Mouse (Mus musculus): ENCODE measurements around the gene Slc9a1. TPM values are rescaled to one million over a fixed set of nuclear protein-coding genes. Genes with fewer than 3 reads are reported as not detected.

The Slc9a1 gene
- polyA plus RNA-seq, 1 experiment from 2014 or later: 5.8 TPM

DNA sequence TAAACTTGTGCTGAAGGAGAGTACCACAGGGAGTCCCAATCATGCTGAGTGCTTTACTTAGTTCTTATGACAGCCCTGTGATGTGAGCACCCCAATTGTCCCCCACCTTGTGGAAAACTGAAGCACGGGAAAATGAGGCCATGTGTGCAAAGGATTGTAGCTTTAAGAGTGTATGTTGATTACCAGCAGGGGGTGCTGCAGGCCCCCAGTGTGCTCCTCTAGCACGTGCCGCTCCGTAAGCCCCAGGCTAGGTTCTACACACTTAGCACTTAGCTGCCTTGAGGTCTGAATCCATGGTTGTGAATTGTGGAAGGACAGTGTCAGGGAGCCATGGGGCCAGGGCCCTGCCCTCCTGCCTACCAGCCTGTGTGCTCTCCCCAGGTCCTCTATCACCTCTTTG is 45.4 kb downstream of the Slc9a1 start:
- no peak for DNase-seq (ENCODE audit: low spot score)
- H3K9ac ChIP-seq (ENCODE audit: low read depth, low read length): no peak overlapping the region
- no peak overlapping the region for H3K4me2 ChIP-seq (replicated peaks; ENCODE audit: low read depth, low read length)
- no peaks in the 10 kb centered on the region for H3K27me3 ChIP-seq (ENCODE audit: control insufficient read depth, insufficient read depth, low read length)
- WGBS: 62% methylated on average over 4 of the region's 4 CpGs
- ATAC-seq (ENCODE audit: low FRiP score): no peak
- no peaks in the 10 kb centered on the region for H3K9me3 ChIP-seq (ENCODE audit: control insufficient read depth, low read length)
- no peak overlapping the region for H3K4me3 ChIP-seq (ENCODE audit: low read depth, low read length)
- H3K27ac ChIP-seq (ENCODE audit: low read depth, low read length): no peak overlapping the region
- no peaks in the 10 kb centered on the region for H3K36me3 ChIP-seq (ENCODE audit: control insufficient read depth, insufficient read depth, low read length)
- no peaks in the 10 kb centered on the region for H3K4me1 ChIP-seq (replicated peaks; ENCODE audit: control insufficient read depth, insufficient read depth, low read length)

DNA sequence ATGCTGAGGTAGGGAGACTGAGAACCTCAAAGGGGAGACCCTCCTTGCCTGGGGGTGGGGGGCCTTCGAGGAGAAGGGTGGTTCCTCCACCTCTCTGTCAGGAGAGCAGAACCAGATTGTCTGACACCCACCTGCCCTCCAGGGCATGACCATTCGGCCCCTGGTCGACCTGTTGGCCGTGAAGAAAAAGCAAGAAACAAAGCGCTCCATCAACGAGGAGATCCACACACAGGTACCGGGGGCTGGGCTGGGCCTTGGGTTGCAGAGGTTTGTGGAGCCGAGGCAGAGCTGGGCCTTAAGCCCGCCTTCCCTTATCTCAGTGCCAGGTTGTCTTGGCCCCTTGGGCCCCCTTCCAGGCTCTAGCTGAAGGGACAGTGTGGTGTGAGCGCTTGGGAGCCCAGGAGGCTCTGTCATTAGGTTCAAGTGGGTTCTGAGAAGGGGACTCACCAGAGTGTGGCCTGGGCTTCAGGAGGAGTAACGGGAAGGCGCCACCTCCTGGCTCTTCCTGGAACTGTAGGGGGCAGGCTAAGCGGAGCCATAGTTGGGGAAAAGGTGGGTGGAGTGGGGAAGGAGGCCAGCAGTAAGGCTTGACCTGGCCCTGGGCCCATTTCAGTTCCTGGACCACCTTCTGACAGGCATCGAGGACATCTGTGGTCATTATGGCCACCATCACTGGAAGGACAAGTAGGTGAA is 50.0 kb downstream of the Slc9a1 start:
- Histone ChIP-seq H3K27me3 (ENCODE audit: control insufficient read depth, insufficient read depth, low read length) (no peaks in the 10 kb centered on the region), H3K27ac (ENCODE audit: low read depth, low read length) (no peak overlapping the region), H3K4me3 (ENCODE audit: low read depth, low read length) (no peak overlapping the region), H3K4me1 (replicated peaks; ENCODE audit: control insufficient read depth, insufficient read depth, low read length) (no peaks in the 10 kb centered on the region), H3K9me3 (ENCODE audit: control insufficient read depth, low read length) (no peaks in the 10 kb centered on the region), H3K4me2 (replicated peaks; ENCODE audit: low read depth, low read length) (no peak overlapping the region), H3K9ac (ENCODE audit: low read depth, low read length) (no peak overlapping the region), H3K36me3 (ENCODE audit: control insufficient read depth, insufficient read depth, low read length) (0 out of 2 replicates have a peak, but pooled peaks cover 2% of the 10 kb centered on the region)
- 65% methylated on average over 14 of the region's 14 CpGs for WGBS
- ATAC-seq (ENCODE audit: low FRiP score) (no peak), DNase-seq (ENCODE audit: low spot score) (peak; percentile 71)

DNA sequence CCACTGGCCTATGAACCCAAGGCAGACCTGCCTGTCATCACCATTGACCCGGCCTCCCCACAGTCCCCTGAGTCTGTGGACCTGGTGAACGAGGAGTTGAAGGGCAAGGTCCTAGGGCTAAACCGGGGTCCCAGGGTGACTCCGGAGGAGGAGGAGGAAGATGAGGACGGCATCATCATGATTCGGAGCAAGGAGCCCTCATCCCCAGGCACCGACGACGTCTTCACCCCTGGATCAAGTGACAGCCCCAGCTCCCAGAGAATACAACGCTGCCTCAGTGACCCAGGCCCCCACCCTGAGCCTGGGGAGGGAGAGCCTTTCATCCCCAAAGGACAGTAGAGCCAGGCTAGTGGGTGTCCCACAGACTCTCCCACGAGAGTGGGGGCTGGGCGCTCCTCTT is 52.5 kb downstream of the Slc9a1 start:
- Histone ChIP-seq H3K36me3 (ENCODE audit: control insufficient read depth, insufficient read depth, low read length) (0 out of 2 replicates have a peak, but pooled peaks cover 2% of the 10 kb centered on the region), H3K4me1 (replicated peaks; ENCODE audit: control insufficient read depth, insufficient read depth, low read length) (no peaks in the 10 kb centered on the region), H3K4me3 (ENCODE audit: low read depth, low read length) (no peak overlapping the region), H3K27me3 (ENCODE audit: control insufficient read depth, insufficient read depth, low read length) (no peaks in the 10 kb centered on the region), H3K27ac (ENCODE audit: low read depth, low read length) (no peak overlapping the region), H3K9me3 (ENCODE audit: control insufficient read depth, low read length) (no peaks in the 10 kb centered on the region), H3K9ac (ENCODE audit: low read depth, low read length) (no peak overlapping the region), H3K4me2 (replicated peaks; ENCODE audit: low read depth, low read length) (no peak overlapping the region)
- ATAC-seq (ENCODE audit: low FRiP score) (no peak), DNase-seq (ENCODE audit: low spot score) (no peak)
- WGBS: 92% methylated on average over 12 of the region's 12 CpGs

DNA sequence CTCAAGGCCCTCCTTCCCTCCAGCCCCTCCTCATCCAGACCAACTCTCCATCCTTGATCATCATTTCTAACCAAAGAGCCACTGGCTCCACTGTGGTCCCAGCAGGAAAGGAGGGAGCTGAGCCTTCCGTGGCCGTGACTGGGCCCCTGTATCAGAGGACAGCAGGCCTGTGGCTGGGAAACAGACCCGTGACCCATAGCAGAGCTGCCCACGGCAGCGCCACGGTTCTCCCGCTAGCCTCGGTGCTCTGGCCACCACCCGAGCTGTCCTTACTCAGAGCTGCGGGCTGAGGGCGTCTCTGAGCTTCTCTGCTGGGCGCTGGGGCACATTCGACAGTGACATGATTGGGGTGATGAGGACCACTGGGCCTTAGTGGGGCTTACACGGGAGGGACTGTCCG is 53.1 kb downstream of the Slc9a1 start:
- no peak for ATAC-seq (ENCODE audit: low FRiP score)
- H3K27me3 ChIP-seq (ENCODE audit: control insufficient read depth, insufficient read depth, low read length): no peaks in the 10 kb centered on the region
- no peak for DNase-seq (ENCODE audit: low spot score)
- no peak overlapping the region for H3K4me2 ChIP-seq (replicated peaks; ENCODE audit: low read depth, low read length)
- no peak overlapping the region for H3K4me3 ChIP-seq (ENCODE audit: low read depth, low read length)
- no peaks in the 10 kb centered on the region for H3K9me3 ChIP-seq (ENCODE audit: control insufficient read depth, low read length)
- 85% methylated on average over 15 of the region's 15 CpGs for WGBS
- 0 out of 2 replicates have a peak, but pooled peaks cover 2% of the 10 kb centered on the region for H3K36me3 ChIP-seq (ENCODE audit: control insufficient read depth, insufficient read depth, low read length)
- no peak overlapping the region for H3K9ac ChIP-seq (ENCODE audit: low read depth, low read length)
- H3K4me1 ChIP-seq (replicated peaks; ENCODE audit: control insufficient read depth, insufficient read depth, low read length): no peaks in the 10 kb centered on the region
- H3K27ac ChIP-seq (ENCODE audit: low read depth, low read length): no peak overlapping the region

DNA sequence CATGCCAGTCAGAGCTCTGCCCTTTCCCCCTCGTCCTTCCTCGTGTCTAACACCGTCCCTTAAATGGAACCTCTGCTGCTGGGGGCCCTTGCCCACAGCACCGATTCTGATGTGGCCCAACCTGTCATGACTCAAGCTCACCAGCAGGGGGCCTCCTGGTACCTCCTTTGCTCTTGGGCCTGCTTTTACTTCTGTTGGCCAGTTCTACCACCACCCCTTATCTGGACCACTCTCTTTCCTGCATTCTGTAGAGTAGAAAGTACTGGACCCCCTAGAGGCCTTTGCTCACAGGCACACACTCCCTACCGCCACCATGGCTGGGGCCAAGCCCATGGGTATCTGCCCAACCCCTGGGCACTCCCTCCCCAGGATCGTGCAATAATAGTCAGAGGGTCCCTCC is 53.6 kb downstream of the Slc9a1 start:
- Histone ChIP-seq H3K4me1 (replicated peaks; ENCODE audit: control insufficient read depth, insufficient read depth, low read length) (no peaks in the 10 kb centered on the region), H3K4me2 (replicated peaks; ENCODE audit: low read depth, low read length) (no peak overlapping the region), H3K9me3 (ENCODE audit: control insufficient read depth, low read length) (no peaks in the 10 kb centered on the region), H3K27ac (ENCODE audit: low read depth, low read length) (no peak overlapping the region), H3K4me3 (ENCODE audit: low read depth, low read length) (no peak overlapping the region), H3K27me3 (ENCODE audit: control insufficient read depth, insufficient read depth, low read length) (no peaks in the 10 kb centered on the region), H3K36me3 (ENCODE audit: control insufficient read depth, insufficient read depth, low read length) (0 out of 2 replicates have a peak, but pooled peaks cover 2% of the 10 kb centered on the region), H3K9ac (ENCODE audit: low read depth, low read length) (no peak overlapping the region)
- WGBS: 60% methylated on average over 6 of the region's 6 CpGs
- ATAC-seq (ENCODE audit: low FRiP score) (no peak), DNase-seq (ENCODE audit: low spot score) (peak; percentile 72)

DNA sequence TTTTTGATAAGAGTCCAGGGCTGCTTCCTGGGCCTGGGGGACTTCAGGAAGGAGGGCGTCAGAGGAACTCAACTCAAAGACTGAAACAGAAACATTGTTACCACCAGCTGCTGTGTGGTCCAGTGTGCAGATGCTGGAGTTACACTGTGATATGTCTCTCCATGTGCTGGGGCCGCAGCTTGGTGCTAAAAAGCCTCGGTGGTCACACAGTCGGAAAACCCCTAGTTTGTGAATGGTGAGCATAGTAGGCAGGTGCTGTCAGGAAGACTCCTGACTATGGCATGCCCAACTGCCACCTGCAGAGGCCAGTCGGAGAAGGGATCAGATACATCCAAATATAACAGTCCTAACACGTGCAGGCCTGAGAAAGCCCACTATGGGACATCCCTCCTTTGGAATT is 54.2 kb downstream of the Slc9a1 start:
- 0 out of 2 replicates have a peak, but pooled peaks cover 2% of the 10 kb centered on the region for H3K36me3 ChIP-seq (ENCODE audit: control insufficient read depth, insufficient read depth, low read length)
- H3K4me1 ChIP-seq (replicated peaks; ENCODE audit: control insufficient read depth, insufficient read depth, low read length): no peaks in the 10 kb centered on the region
- no peaks in the 10 kb centered on the region for H3K27me3 ChIP-seq (ENCODE audit: control insufficient read depth, insufficient read depth, low read length)
- H3K9me3 ChIP-seq (ENCODE audit: control insufficient read depth, low read length): no peaks in the 10 kb centered on the region
- H3K4me3 ChIP-seq (ENCODE audit: low read depth, low read length): no peak overlapping the region
- no peak overlapping the region for H3K27ac ChIP-seq (ENCODE audit: low read depth, low read length)
- ATAC-seq (ENCODE audit: low FRiP score): no peak
- no peak overlapping the region for H3K4me2 ChIP-seq (replicated peaks; ENCODE audit: low read depth, low read length)
- 78% methylated on average over 6 of the region's 6 CpGs for WGBS
- no peak for DNase-seq (ENCODE audit: low spot score)
- H3K9ac ChIP-seq (ENCODE audit: low read depth, low read length): no peak overlapping the region

DNA sequence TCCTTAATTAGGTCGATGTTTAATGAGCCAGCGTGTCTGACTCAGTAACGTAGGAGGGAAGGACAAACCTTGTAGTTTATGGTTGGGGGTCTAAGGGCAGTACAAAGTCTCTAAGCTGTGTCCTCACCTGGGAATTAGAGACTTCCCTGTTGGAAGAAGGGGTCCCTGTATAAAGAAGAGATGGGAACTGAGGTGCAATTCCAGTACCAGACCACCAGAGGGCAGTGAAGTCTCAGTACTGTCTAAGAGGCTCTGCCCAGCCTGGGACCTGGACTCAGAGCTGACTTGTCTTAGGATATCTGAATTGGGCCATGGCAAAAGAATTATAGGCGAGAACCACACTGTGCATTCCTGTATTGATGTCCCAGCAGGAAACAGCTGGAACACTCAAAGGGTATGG is 54.6 kb downstream of the Slc9a1 start:
- 42% methylated on average over 4 of the region's 4 CpGs for WGBS
- H3K4me3 ChIP-seq (ENCODE audit: low read depth, low read length): no peak overlapping the region
- no peak overlapping the region for H3K9ac ChIP-seq (ENCODE audit: low read depth, low read length)
- H3K36me3 ChIP-seq (ENCODE audit: control insufficient read depth, insufficient read depth, low read length): 0 out of 2 replicates have a peak, but pooled peaks cover 2% of the 10 kb centered on the region
- H3K27me3 ChIP-seq (ENCODE audit: control insufficient read depth, insufficient read depth, low read length): no peaks in the 10 kb centered on the region
- H3K27ac ChIP-seq (ENCODE audit: low read depth, low read length): no peak overlapping the region
- no peaks in the 10 kb centered on the region for H3K4me1 ChIP-seq (replicated peaks; ENCODE audit: control insufficient read depth, insufficient read depth, low read length)
- peak; percentile 19; the same call in 1 of the 2 replicates for ATAC-seq (ENCODE audit: low FRiP score)
- H3K9me3 ChIP-seq (ENCODE audit: control insufficient read depth, low read length): no peaks in the 10 kb centered on the region
- peak; percentile 87 for DNase-seq (ENCODE audit: low spot score)
- H3K4me2 ChIP-seq (replicated peaks; ENCODE audit: low read depth, low read length): no peak overlapping the region

DNA sequence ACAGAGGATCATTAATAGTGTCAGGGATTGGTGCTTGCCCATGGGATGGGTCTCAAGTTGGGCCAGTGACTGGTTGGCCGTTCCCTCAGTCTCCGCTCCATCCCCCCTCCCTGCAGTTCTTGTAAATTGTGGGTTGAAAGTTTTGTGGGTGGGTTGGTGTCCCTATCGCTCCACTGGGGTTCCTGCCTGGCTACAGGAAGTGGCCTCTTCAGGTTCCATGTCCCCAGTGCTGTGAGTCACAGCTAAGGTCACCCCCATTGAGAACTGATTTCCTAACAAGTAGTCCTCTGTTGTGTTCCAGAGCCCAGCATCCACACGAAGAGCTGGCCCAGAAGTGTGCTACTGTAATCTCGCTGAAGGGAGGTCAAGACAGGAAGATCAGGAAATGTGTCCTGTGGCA is 56.6 kb downstream of the Slc9a1 start:
- no peak overlapping the region for H3K9ac ChIP-seq (ENCODE audit: low read depth, low read length)
- 81% methylated on average over 5 of the region's 5 CpGs for WGBS
- H3K27ac ChIP-seq (ENCODE audit: low read depth, low read length): no peak overlapping the region
- H3K4me3 ChIP-seq (ENCODE audit: low read depth, low read length): no peak overlapping the region
- no peak overlapping the region for H3K4me2 ChIP-seq (replicated peaks; ENCODE audit: low read depth, low read length)
- no peak for ATAC-seq (ENCODE audit: low FRiP score)
- no peaks in the 10 kb centered on the region for H3K4me1 ChIP-seq (replicated peaks; ENCODE audit: control insufficient read depth, insufficient read depth, low read length)
- no peaks in the 10 kb centered on the region for H3K9me3 ChIP-seq (ENCODE audit: control insufficient read depth, low read length)
- no peak for DNase-seq (ENCODE audit: low spot score)
- no peaks in the 10 kb centered on the region for H3K36me3 ChIP-seq (ENCODE audit: control insufficient read depth, insufficient read depth, low read length)
- no peaks in the 10 kb centered on the region for H3K27me3 ChIP-seq (ENCODE audit: control insufficient read depth, insufficient read depth, low read length)

DNA sequence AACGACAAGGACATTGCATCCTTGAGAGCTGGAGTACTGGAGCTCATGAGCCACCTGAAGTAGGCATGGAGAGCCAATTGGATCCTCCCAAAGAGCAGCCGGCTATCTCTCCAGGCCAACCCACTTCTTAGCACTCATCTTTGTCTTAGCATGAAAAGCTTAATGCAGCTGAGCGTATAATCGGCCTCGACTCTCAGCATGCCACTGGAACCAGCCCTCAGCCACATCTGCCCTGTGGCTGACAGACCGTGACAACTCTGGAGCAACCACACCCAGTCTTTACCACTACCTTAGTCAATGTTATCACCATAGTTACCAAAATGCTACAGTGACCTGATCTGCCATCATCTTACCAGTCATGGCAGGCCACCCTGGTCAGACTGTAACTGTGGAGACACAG is 62.0 kb downstream of the Slc9a1 start:
- whole genome bisulfite sequencing: 65% methylated on average over 6 of the region's 6 CpGs
- Histone ChIP-seq H3K36me3 (ENCODE audit: control insufficient read depth, insufficient read depth, low read length) (no peaks in the 10 kb centered on the region), H3K4me1 (replicated peaks; ENCODE audit: control insufficient read depth, insufficient read depth, low read length) (peaks cover 2% of the 10 kb centered on the region; the same call in 1 of the 2 replicates), H3K4me2 (replicated peaks; ENCODE audit: low read depth, low read length) (no peak overlapping the region), H3K4me3 (ENCODE audit: low read depth, low read length) (no peak overlapping the region), H3K27ac (ENCODE audit: low read depth, low read length) (no peak overlapping the region), H3K9me3 (ENCODE audit: control insufficient read depth, low read length) (no peaks in the 10 kb centered on the region), H3K27me3 (ENCODE audit: control insufficient read depth, insufficient read depth, low read length) (no peaks in the 10 kb centered on the region), H3K9ac (ENCODE audit: low read depth, low read length) (no peak overlapping the region)
- no peak for ATAC-seq (ENCODE audit: low FRiP score)
- DNase-seq (ENCODE audit: low spot score): no peak

All from hindbrain, embryonic 11.5 days (tissue).